Mouse (Mus musculus): ENCODE results near the gene Phlpp2. TPM values are rescaled to one million over a fixed set of nuclear protein-coding genes. Genes with fewer than 3 reads are reported as not detected.

Phlpp2 gene
- total and polyA plus RNA-seq, 3 experiments, result 1.7 to 5.9 TPM; not detected in 1

DNA sequence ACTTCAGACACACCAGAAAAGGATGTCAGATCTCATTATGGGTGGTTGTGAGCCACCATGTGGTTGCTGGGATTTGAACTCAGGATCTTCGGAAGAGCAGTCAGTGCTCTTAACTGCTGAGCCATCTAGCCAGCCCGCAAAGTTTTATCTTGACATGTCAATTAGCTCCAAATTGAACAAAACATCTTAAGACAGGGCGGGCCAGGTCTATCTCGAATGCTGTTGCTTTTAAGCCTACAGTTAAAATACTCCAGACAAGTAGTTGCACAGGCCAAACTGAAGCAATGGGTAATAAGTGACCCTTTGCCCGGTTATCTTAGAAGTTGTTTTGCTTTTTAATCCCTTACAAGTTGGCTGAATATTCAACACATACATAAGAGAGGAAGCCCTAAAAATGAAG lies 1.7 kb upstream of the Phlpp2 start:
- no peak overlapping the region for H3K9ac ChIP-seq (ENCODE audit: control insufficient read depth, low read depth, low read length, poor library complexity, severe bottlenecking)

DNA sequence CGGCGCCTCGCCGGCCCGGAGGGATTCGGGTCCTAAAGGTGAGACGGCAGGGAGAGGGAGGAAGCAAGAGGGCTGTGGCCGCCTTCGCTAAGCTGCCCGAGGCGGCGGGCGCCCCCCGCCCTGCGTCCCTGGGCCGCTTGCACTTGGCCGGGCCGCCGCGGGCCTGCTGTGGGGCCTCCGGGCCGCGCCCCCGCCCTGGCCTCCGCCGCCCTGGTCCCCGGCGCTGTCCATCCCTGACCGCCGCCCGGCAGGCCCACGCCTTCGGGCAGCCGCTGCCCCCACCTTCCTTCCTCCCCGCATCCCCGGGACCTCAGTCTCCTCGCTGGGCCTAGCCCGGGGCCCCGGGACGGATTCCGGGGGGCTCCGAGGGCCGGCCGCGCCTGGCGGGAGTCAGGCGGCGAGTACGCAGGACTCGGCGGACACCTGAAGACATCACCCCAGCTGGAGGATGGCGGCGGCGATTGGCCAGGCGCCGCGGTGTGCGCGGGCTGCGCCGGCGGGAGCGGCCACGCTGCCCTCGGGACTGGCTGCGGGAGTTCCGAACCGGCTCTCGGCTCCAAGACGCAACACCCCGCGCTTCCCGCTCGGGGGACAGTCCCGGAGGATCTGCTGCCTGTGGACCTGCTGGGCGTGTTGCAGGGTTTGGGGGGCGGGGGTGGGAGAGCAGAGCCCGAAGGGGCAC lies 479 bp downstream of the Phlpp2 start:
- peaks cover 20 to 25% of the 10 kb centered on the region in 2 experiments for H3K4me1 ChIP-seq (ENCODE audit: control insufficient read depth in 1 of 2, insufficient read depth in 2 of 2, low read length in 2 of 2)
- H3K9me3 ChIP-seq (replicated peaks; ENCODE audit: insufficient read depth, low read length), result no peaks in the 10 kb centered on the region
- H3K36me3 ChIP-seq (ENCODE audit: control insufficient read depth in 1 of 2, insufficient read depth in 2 of 2, low read length in 2 of 2), result peaks cover 0 to 39% of the 10 kb centered on the region in 2 experiments; a peak in 3 of 4 replicates
- H3K9ac ChIP-seq (ENCODE audit: control insufficient read depth, low read depth, low read length, poor library complexity, severe bottlenecking), result peak overlapping the region; percentile 92
- H3K27me3 ChIP-seq (ENCODE audit: control insufficient read depth in 1 of 2, insufficient read depth in 2 of 2, low read length in 2 of 2), result no peaks in the 10 kb centered on the region
- peak overlapping the region; percentile 85 to 96 for H3K4me3 ChIP-seq (ENCODE audit: control insufficient read depth in 1 of 2, insufficient read depth in 1 of 2, low read depth in 2 of 2, low read length in 2 of 2)
- peaks cover 4% of the 10 kb centered on the region; the same call in 1 of the 2 replicates for H3K79me2 ChIP-seq (ENCODE audit: control insufficient read depth, insufficient read depth, low read length, poor library complexity)
- DNase-seq (ENCODE audit: low read depth, low spot score), result peak; percentile 55
- TF ChIP-seq ZKSCAN1 (IDR thresholded peaks at IDR 0.05; ENCODE audit: low read depth, low read length) (no peak), HCFC1 (IDR thresholded peaks at IDR 0.05; ENCODE audit: low read depth, low read length) (no peak), TAL1 (IDR thresholded peaks at IDR 0.05; ENCODE audit: low read length) (no peak), MAZ (IDR thresholded peaks at IDR 0.05; ENCODE audit: low read depth, low read length) (peak; percentile 20; the same call in 1 of the 2 replicates), BHLHE40 (IDR thresholded peaks at IDR 0.05; ENCODE audit: borderline replicate concordance, low read depth, low read length) (no peak), POLR2A (IDR thresholded peaks at IDR 0.05; ENCODE audit: control insufficient read depth in 1 of 2, insufficient read depth in 1 of 2, low read depth in 1 of 2, low read length in 2 of 2, poor library complexity in 1 of 2) (peak in 1 of 2 experiments; percentile 54; a peak in 1 of 4 replicates), CTCF (IDR thresholded peaks at IDR 0.05 in 2 of 3, conservative IDR thresholded peaks at IDR 0.05 in 1 of 3; ENCODE audit: control insufficient read depth in 1 of 3, insufficient read depth in 1 of 3, low read depth in 2 of 3, low read length in 3 of 3, poor library complexity in 1 of 3, severe bottlenecking in 1 of 3) (no peak), NRF1 (IDR thresholded peaks at IDR 0.05; ENCODE audit: insufficient read depth, low read depth, low read length, poor library complexity, severe bottlenecking) (0 out of 2 replicates have a peak, but pooled peaks have one; percentile 21), NELFE (IDR thresholded peaks at IDR 0.05; ENCODE audit: low read depth, low read length) (no peak), UBTF (IDR thresholded peaks at IDR 0.05; ENCODE audit: borderline replicate concordance, insufficient read depth, low read depth, low read length) (0 out of 2 replicates have a peak, but pooled peaks have one; percentile 32), ZNF384 (IDR thresholded peaks at IDR 0.05; ENCODE audit: low read depth, low read length) (no peak), SIN3A (IDR thresholded peaks at IDR 0.05; ENCODE audit: low read length) (peak; percentile 41; the same call in 1 of the 2 replicates), ETS1 (IDR thresholded peaks at IDR 0.05; ENCODE audit: low read depth, low read length) (no peak)
- H3K27ac ChIP-seq (ENCODE audit: control insufficient read depth, low read depth, low read length), result no peak overlapping the region

More for the DNA sequence above, 1.7 kb upstream of the Phlpp2 start:
- TF ChIP-seq RCOR1 (IDR thresholded peaks at IDR 0.05; ENCODE audit: low read depth, low read length), result no peak
- no peak for TF ChIP-seq POLR2AphosphoS5 (IDR thresholded peaks at IDR 0.05; ENCODE audit: borderline replicate concordance, low read depth, low read length)
- TF ChIP-seq GABPA (IDR thresholded peaks at IDR 0.05; ENCODE audit: low read depth, low read length), result no peak
- no peak for TF ChIP-seq TCF12 (IDR thresholded peaks at IDR 0.05; ENCODE audit: low read depth, low read length)
- no peak for TF ChIP-seq ZC3H11A (IDR thresholded peaks at IDR 0.05; ENCODE audit: low read depth, low read length)
- no peak for TF ChIP-seq USF2 (IDR thresholded peaks at IDR 0.05; ENCODE audit: borderline replicate concordance in 1 of 2, insufficient read depth in 1 of 2, low read depth in 1 of 2, low read length in 2 of 2)
- TF ChIP-seq ZMIZ1 (IDR thresholded peaks at IDR 0.05; ENCODE audit: low read depth, low read length), result no peak
- TF ChIP-seq EP300 (IDR thresholded peaks at IDR 0.05; ENCODE audit: low read depth in 1 of 2, low read length in 2 of 2), result no peak
- no peak for TF ChIP-seq MAX (IDR thresholded peaks at IDR 0.05; ENCODE audit: low read length)
- TF ChIP-seq KAT2A (conservative IDR thresholded peaks at IDR 0.05; ENCODE audit: low read depth, low read length), result no peak
- no peak for TF ChIP-seq ZKSCAN1 (IDR thresholded peaks at IDR 0.05; ENCODE audit: low read depth, low read length)
- no peak for TF ChIP-seq TBP (IDR thresholded peaks at IDR 0.05; ENCODE audit: low read depth, low read length)
- no peak overlapping the region for H3K27ac ChIP-seq (ENCODE audit: control insufficient read depth, low read depth, low read length)
- H3K79me2 ChIP-seq (ENCODE audit: control insufficient read depth, insufficient read depth, low read length, poor library complexity), result peaks cover 4% of the 10 kb centered on the region; the same call in 1 of the 2 replicates
- H3K9me3 ChIP-seq (replicated peaks; ENCODE audit: insufficient read depth, low read length), result no peaks in the 10 kb centered on the region
- H3K4me3 ChIP-seq (ENCODE audit: control insufficient read depth in 1 of 2, insufficient read depth in 1 of 2, low read depth in 2 of 2, low read length in 2 of 2), result no peak overlapping the region
- peaks cover 3 to 45% of the 10 kb centered on the region in 2 experiments; a peak in 3 of 4 replicates for H3K36me3 ChIP-seq (ENCODE audit: control insufficient read depth in 1 of 2, insufficient read depth in 2 of 2, low read length in 2 of 2)
- DNase-seq (ENCODE audit: low read depth, low spot score), result no peak
- H3K4me1 ChIP-seq (ENCODE audit: control insufficient read depth in 1 of 2, insufficient read depth in 2 of 2, low read length in 2 of 2), result peaks cover 24 to 26% of the 10 kb centered on the region in 2 experiments
- H3K27me3 ChIP-seq (ENCODE audit: control insufficient read depth in 1 of 2, insufficient read depth in 2 of 2, low read length in 2 of 2), result no peaks in the 10 kb centered on the region
